Mouse (Mus musculus) cerebellum, postnatal 10 days (tissue): ENCODE data around the gene 6430571L13Rik.

Experiments used
- DNase-seq, 2 experiments: peaks; one replicate each; pipeline ENCODE4 v3.0.0; 2021; ENCODE audit warnings: mixed read lengths in 2 of 2

The 6430571L13Rik gene

DNA sequence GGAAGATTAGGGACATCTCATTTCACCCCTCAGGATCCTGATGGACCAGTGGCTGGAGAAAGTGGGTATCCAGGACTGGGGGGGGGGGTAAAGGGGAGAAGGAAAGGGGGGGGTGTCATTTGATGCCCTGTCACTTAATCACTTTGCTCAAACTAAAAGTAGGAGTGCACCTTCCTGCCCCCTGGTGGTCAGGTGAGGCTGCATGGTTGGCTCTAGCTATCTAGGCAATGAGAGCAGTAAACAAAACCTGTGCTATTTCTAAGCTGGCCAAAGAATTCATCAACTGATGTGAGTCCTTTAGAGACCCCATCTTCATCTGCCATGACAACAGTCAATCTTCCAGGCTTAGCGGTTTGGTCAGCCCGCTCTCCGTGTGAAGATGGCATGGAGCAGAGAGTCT is 46.3 kb downstream of the 6430571L13Rik start:
- peak; percentile 74 to 80 for DNase-seq

DNA sequence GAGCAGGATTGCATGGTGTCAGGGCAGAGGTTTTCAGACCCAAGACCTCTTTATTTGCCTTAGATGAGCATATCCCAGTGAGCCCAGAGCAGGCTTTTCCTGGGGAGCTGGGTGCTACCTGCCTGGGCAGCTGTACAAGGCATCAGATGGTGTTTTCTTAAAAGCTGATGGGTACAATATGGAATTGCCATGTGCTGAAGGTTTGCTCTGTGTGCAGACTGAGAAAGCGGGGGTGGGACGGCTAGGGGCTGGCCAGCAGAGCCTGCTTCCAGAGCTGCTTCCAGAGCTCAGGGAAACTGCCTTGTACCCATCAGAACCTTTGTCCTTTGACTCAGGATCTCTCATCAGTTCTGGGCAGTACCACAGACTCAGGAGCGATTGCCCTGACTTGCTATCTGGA is 47.3 kb downstream of the 6430571L13Rik start:
- no peak for DNase-seq

DNA sequence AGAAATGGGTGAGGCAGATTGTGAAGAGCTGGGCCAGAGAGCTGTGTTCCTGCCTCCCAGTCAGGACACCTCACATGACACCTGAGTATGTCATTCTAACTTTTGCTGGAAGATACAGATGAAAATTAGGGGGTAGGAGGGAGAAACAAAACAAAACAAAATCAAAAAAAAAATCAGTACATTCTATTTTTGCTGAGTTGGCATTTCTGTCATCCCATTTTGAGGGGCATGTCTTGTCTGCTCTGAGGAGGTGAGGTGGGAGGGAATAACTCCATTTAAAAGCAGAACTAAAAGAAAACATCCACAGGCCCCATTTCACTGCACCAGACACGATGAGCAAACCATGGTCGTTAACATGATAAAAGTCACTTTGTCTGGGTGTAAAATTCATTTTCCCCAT is 47.9 kb downstream of the 6430571L13Rik start:
- no peak for DNase-seq

DNA sequence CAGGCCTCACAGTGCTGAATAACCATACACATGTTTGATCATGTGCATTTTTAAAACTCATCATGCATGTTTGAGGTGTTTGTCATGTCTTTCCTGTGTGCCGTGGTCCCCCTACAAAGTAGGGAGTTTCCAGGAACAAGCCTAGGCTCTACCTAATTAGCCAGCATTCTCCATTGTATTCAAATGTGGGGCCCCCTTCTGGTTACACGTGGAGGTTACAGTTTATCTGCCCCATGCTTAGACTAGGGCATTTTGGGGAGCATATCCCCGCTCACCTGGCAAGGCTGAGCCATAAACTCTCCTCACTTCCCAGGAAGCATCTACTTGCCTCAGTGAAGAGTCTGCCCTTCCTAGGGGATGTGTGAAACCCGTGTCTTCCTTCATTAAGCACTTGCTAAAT is 56.0 kb downstream of the 6430571L13Rik start:
- peak in 1 of 2 experiments; percentile 32 for DNase-seq

DNA sequence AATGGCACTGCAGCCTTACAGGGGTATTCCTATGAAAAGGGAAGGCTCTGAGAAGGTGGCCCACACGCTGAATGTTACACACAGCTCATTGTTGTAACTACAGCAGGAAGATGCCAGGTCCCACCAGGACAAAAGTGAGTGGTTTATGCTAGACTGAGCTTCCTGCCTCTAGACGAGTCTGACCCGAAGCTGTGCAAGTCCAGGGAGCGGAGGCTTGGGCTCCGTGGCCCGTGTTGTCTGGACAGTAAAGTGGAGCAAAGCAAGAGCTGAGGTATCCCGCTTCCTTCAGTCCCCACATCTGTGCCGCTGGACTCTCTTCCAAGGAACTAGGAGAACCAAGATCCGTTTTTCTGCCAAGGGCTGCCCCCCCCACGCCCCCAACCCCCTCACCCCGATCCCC is 58.6 kb downstream of the 6430571L13Rik start:
- DNase-seq, result no peak

DNA sequence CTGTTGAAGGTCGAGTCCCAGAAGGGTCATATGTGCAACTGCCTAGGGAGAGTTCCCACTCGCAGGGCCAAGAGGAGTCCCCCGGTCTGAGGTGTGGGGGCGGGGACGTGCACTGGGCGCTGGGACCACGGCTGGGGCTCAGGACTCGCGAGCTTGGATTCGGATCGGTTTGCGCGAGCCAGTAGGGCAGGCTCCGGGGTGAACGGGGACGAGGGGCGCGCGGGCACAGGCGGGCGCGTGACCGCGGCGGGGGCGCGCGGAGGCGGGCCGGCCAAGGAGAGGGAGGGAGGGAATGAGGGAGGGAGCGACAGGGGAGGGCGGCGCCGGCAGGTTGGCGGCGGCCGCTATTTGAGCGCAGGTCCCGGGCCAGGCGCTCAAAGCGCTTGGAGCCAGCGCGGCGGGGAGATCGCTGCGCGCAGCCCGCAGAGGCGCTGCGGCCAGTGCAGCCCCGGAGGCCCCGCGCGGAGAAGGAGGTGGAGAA is 59.1 kb downstream of the 6430571L13Rik start, which contains the start of gene Cacna2d2:
TSS of gene Cacna2d2 (plus strand) at position 122 of the 481 bp plus-strand sequence.
- peak; percentile 87 to 90 for DNase-seq

DNA sequence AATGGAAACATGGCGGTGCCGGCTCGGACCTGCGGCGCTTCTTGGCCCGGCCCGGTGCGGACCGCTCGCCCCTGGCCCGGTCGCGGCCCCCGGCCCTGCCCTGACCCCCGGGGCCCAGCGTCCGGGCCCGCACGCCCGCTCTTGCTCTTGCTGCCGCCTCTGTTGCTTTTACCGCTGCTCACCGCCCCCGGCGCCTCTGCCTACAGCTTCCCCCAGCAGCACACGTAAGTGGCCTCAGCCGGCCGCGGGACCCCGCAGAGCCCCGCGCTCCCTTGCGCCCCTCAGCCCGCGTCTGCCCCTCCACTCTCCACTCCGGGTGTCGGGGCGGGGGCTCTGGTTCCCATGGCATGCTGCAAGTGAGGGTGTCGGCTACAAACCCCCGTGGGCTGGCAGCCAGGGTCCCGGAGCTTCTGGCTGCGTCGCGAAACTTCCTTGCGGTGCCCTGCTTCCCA is 59.7 kb downstream of the 6430571L13Rik start:
- peak; percentile 59 to 62 for DNase-seq

DNA sequence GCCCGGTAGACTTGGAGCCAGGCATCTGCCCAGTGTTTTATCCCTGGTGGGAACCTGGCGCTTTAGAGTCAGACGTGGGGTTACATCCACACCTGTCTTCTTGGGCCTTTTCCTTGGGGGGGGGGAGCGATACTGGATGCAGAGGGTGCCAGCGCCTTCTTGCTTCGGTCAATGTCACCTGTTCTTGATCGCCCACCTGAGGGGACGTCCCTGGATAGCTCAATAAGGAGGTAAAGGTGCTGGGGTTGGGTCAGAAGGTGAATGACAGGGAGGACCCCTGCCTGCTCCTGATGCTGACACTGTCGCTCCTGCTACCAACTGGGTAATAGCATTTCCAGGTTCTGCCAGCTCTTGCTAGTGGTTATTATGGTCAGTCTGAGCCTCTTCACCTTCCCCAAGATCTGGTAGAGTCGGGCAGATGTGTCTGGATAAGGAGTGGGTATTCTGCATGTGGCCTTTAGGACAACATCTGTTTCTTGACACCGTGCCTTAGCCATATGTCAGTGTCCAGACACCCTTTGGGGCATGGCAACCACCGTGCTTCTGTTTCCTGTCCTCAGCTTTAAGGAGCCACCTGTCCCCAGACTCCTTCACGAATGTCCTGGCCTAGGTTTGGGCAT is 60.4 kb downstream of the 6430571L13Rik start:
- peak; percentile 21 to 29 for DNase-seq
